Mouse (Mus musculus) naive thymus-derived CD4-positive, alpha-beta T cell, adult 2 months (primary cell): ENCODE data around the gene Olfr348.

ENCODE experiments used
- DNase-seq: peaks from one replicate; pipeline ENCODE4 v3.0.0-alpha.2; 2011; ENCODE audit warnings: low read depth

Gene Olfr348

DNA sequence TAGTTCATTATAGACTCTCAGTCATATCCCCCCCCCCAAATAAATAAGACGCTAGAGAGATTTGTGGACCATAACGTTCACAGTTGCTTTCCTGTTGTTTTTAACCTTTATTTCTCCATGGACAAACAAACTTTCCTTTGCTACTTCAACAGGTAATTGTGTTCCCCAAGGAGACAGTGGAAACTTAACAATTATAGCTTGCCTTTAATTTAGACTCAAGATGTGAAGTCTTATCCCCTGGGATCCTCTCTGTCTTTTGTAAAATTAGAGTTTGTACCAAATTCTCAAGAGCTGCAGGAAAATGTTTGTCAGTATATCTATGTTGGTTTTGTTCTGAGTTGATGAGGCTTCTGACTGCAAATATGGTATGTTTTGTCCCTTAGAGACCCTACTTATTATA lies at the start of gene Olfr348:
Olfr348 (plus strand) TSS at position 301 of the 400 bp plus-strand sequence.
- no peak for DNase-seq

- no peak for DNase-seq
Measured at GRCm38 (mm10) chr2:36736226-36736625, 47.9 kb upstream of the Olfr348 start.

DNA sequence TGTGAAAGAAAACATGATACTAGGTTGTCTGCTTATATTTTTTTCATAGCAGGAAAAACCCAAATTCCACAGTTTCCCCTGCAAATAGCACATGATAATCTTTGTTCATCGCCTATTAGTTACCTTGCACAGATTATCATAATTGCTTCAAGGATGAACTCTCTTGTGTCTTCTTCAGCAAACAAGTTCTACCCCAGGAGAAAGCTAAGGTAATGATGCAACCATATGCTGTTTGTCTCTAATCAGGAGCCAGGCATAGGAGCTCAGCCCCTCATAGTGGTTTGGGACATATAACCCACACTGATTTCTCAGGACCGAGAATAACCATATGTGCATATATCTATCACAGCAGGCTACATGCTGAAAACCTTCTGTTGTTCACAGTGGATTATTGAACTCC lies 6.2 kb downstream of the Olfr348 start, which contains the start of gene Olfr50:
Olfr50 (plus strand) TSS at position 301 of the 400 bp plus-strand sequence.
- no peak for DNase-seq

- DNase-seq = no peak
Measured at GRCm38 (mm10) chr2:36816932-36817331, 32.9 kb downstream of the Olfr348 start, which contains the start of gene Olfr3. Gene Olfr3, minus strand, starts transcription at chr2:36817032.
